Mouse (Mus musculus) heart, postnatal 0 days (tissue): Measurements from ENCODE around the gene Plekhg2. TPM values are rescaled to one million over a fixed set of nuclear protein-coding genes. Genes with fewer than 3 reads are reported as not detected.

Source experiments
- ATAC-seq: fragments of 200-750 bp; cut with Nextera tagmentation; 2 replicates; pipeline ENCODE4 v1.8.0; 2017; ENCODE audit warnings: low read depth, moderate number of reproducible peaks, moderate library complexity; ENCODE audit not compliant: insufficient read depth
- DNase-seq: peaks from one replicate; pipeline ENCODE4 v3.0.0-alpha.2; 2016; ENCODE audit warnings: low spot score
- H3K27ac ChIP-seq: fragments of 300-500 bp; sonication (generic); 2 replicates; pipeline ENCODE4 v1.5.1; 2014; ENCODE audit warnings: low read depth, mild to moderate bottlenecking
- H3K27me3 ChIP-seq: fragments of 300-500 bp; sonication (generic); 2 replicates; pipeline ENCODE4 v1.6.1; 2014; ENCODE audit warnings: low read length, mixed read lengths; ENCODE audit not compliant: control insufficient read depth, insufficient read depth
- H3K36me3 ChIP-seq: fragments of 300-500 bp; sonication (generic); replicated peaks from 2 replicates; pipeline ENCODE4 v1.6.1; 2014; ENCODE audit warnings: low read length, mixed read lengths; ENCODE audit not compliant: control insufficient read depth, insufficient read depth
- H3K4me1 ChIP-seq: fragments of 300-500 bp; sonication (generic); 2 replicates; pipeline ENCODE4 v1.6.1; 2014; ENCODE audit warnings: antibody characterized with exemption; ENCODE audit not compliant: control insufficient read depth, insufficient read depth
- H3K4me2 ChIP-seq: fragments of 300-500 bp; sonication (generic); 2 replicates; pipeline ENCODE4 v1.6.1; 2014; ENCODE audit warnings: low read depth, mild to moderate bottlenecking, low read length, moderate library complexity
- H3K4me3 ChIP-seq: fragments of 300-500 bp; sonication (generic); 2 replicates; pipeline ENCODE4 v1.5.1; 2014; ENCODE audit warnings: low read depth, low read length
- H3K9ac ChIP-seq: fragments of 300-500 bp; sonication (generic); replicated peaks from 2 replicates; pipeline ENCODE4 v1.6.1; 2014; ENCODE audit warnings: low read depth, low read length, mixed read lengths
- H3K9me3 ChIP-seq: fragments of 300-500 bp; sonication (generic); replicated peaks from 2 replicates; pipeline ENCODE4 v1.6.1; 2016; ENCODE audit warnings: low read length; ENCODE audit not compliant: control insufficient read depth
- CTCF ChIP-seq: IDR thresholded peaks from 2 replicates; pipeline ENCODE4 v1.5.1; 2016; ENCODE audit warnings: antibody characterized with exemption, control low read depth, low read depth
- EP300 ChIP-seq: IDR thresholded peaks from 2 replicates; pipeline ENCODE4 v1.6.1; 2016; ENCODE audit warnings: antibody characterized with exemption, low read depth
- WGBS: fragments of 180-500 bp; shearing (Covaris S2); extraction: QIAGEN DNeasy Blood & Tissue Kit; methylation state at CpG from one replicate; pipeline ENCODE4 v1.1.7; 2014; 5-methylcytosine and 5-hydroxymethylcytosine counted together
- polyA plus RNA-seq: library from polyadenylated mRNA; unstranded; fragments of >200 nt; fragmentation: Nextera tagmentation; extraction: Ambion mirVana; gene quantifications from 2 replicates; pipeline ENCODE4 v1.2.1, GENCODE M21; 2015
- total RNA-seq: library from RNA; depleted of rRNA; stranded (reverse); fragments of >200 nt; gene quantifications from 2 replicates; pipeline ENCODE4 v1.2.3, GENCODE M21; 2014; ENCODE audit warnings: low replicate concordance

The Plekhg2 gene
- total and polyA plus RNA-seq, 2 experiments from 2014 or later, result 13.7 to 41.7 TPM

DNA sequence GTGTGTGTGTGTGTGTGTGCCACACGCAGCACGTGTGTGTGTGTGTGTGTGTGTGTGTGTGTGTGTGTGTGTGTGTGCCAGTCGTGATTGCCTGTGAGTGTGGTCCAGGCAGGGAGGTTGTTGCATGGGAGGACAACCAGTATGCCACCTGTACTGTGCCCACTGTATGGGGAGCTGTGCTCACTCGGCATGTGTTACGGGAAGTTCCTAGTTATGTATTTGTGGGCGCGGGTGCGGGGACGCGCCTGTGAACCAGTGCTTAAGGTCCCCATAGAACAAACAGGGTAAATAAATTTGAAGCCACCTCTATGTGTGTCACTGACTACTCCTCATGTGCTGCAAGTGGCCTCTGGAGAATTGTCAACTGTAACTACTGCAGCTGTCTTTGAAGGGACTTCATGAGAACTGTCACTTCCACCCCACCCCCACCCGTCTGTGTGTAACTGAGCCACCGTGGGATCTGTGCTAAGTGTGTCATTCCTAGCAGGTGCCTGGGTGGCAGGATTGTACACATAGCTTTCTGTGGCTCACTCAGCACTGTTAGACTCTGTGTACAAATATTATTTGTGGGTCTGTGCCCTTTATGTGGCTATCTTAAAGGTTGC is 10.1 kb upstream of the Plekhg2 start:
- H3K27me3 ChIP-seq, result no peaks in the 10 kb centered on the region
- no peaks in the 10 kb centered on the region for H3K9me3 ChIP-seq
- peak overlapping the region; percentile 100 for H3K27ac ChIP-seq
- H3K4me3 ChIP-seq, result peak overlapping the region; percentile 48
- H3K9ac ChIP-seq, result 0 out of 2 replicates have a peak overlapping the region, but pooled peaks have one; percentile 76
- peak overlapping the region; percentile 81 for H3K4me2 ChIP-seq
- 27% methylated on average over 10 of the region's 12 CpGs for WGBS
- peak; percentile 54 for DNase-seq
- TF ChIP-seq EP300 (no peak), CTCF (no peak)
- ATAC-seq, result 0 out of 2 replicates have a peak, but pooled peaks have one; percentile 7
- H3K36me3 ChIP-seq, result peaks cover 22% of the 10 kb centered on the region
- H3K4me1 ChIP-seq, result peaks cover 42% of the 10 kb centered on the region

GRCm38 (mm10) chr7:28381938-28382337 is 9.5 kb upstream of the Plekhg2 start:
- peak; percentile 92 for DNase-seq
- TF ChIP-seq CTCF (no peak), EP300 (peak; percentile 96)
- H3K27ac ChIP-seq, result peak overlapping the region; percentile 100
- peak overlapping the region; percentile 76 for H3K9ac ChIP-seq
- H3K36me3 ChIP-seq, result peaks cover 27% of the 10 kb centered on the region
- ATAC-seq, result peak; percentile 76
- H3K27me3 ChIP-seq, result no peaks in the 10 kb centered on the region
- peak overlapping the region; percentile 48 for H3K4me3 ChIP-seq
- no peaks in the 10 kb centered on the region for H3K9me3 ChIP-seq
- H3K4me2 ChIP-seq, result peak overlapping the region; percentile 81
- peaks cover 48% of the 10 kb centered on the region for H3K4me1 ChIP-seq
- under 1% methylated on average over 20 of the region's 20 CpGs for WGBS

- peak; percentile 89 for DNase-seq
- peaks cover 54% of the 10 kb centered on the region for H3K4me1 ChIP-seq
- 3% methylated on average over 30 of the region's 30 CpGs for WGBS
- peak overlapping the region; percentile 100 for H3K27ac ChIP-seq
- H3K4me2 ChIP-seq, result peak overlapping the region; percentile 81
- TF ChIP-seq EP300, result peak; percentile 81
- no peak for TF ChIP-seq CTCF
- peak overlapping the region; percentile 48 for H3K4me3 ChIP-seq
- no peaks in the 10 kb centered on the region for H3K27me3 ChIP-seq
- no peaks in the 10 kb centered on the region for H3K9me3 ChIP-seq
- peak overlapping the region; percentile 76 for H3K9ac ChIP-seq
- peaks cover 28% of the 10 kb centered on the region for H3K36me3 ChIP-seq
- ATAC-seq, result peak; percentile 45
Observed at GRCm38 (mm10) chr7:28381017-28381790, 8.8 kb upstream of the Plekhg2 start.

- 42% methylated on average over 17 of the region's 17 CpGs for WGBS
- ATAC-seq, result no peak
- Histone ChIP-seq H3K27me3 (no peaks in the 10 kb centered on the region), H3K9ac (peak within 1 kb of the TSS; percentile 95), H3K4me1 (peaks cover 58% of the 10 kb centered on the region), H3K9me3 (no peaks in the 10 kb centered on the region), H3K27ac (peak within 1 kb of the TSS; percentile 100), H3K4me3 (peak within 1 kb of the TSS; percentile 89), H3K36me3 (peaks cover 21% of the 10 kb centered on the region), H3K4me2 (peak within 1 kb of the TSS; percentile 95)
- no peak for DNase-seq
- no peak for TF ChIP-seq CTCF
- no peak for TF ChIP-seq EP300
Observed at GRCm38 (mm10) chr7:28380237-28381016, 8.0 kb upstream of the Plekhg2 start, which contains the start of gene Zfp36. TSS of gene Zfp36 (minus strand) at chr7:28380253.
